In genomic region chr4:149424755-149425154, GRCm38 (mm10) we compare ENCODE assay signal across 8 mouse cellular contexts. TPM values are rescaled to one million over a fixed set of nuclear protein-coding genes. Genes with fewer than 3 reads are reported as not detected.
DNase-seq lines count a peak whose midpoint lies in the region; ATAC-seq and TF ChIP-seq lines count a peak whose summit lies in the region.

No protein-coding gene starts in this region.

- H3K79me2 ChIP-seq in heart, adult 2 months (replicated peaks; ENCODE audit: control insufficient read depth, insufficient read depth, low read length) = peaks cover 9% of the 10 kb centered on the region

- TF ChIP-seq POLR2A in heart, adult 2 months (IDR thresholded peaks at IDR 0.05; ENCODE audit: insufficient read depth, low read depth, low read length) = 0 out of 2 replicates have a peak, but pooled peaks have one; percentile 27

- peak overlapping the region; percentile 78 for H3K4me2 ChIP-seq in heart, postnatal 0 days (ENCODE audit: low read depth, low read length)

- ATAC-seq in heart, postnatal 0 days (ENCODE audit: insufficient read depth, low read depth) = no peak

- peak overlapping the region; percentile 84 for H3K4me3 ChIP-seq in heart, adult 2 months
- H3K4me3 ChIP-seq in heart, postnatal 0 days (ENCODE audit: low read depth, low read length) = peak overlapping the region; percentile 91

- 3% methylated on average over 9 of the region's 9 CpGs for WGBS in heart, adult 2 months
- 2% methylated on average over 9 of the region's 9 CpGs for WGBS in heart, postnatal 0 days

- DNase-seq in heart, adult 2 months = no peak
- no peak for DNase-seq in heart, adult 8-10 months (ENCODE audit: low spot score)
- DNase-seq in MN1 (ENCODE audit: low spot score) = peak; percentile 40
- DNase-seq in heart, postnatal 0 days (ENCODE audit: low spot score) = peak; percentile 64
- DNase-seq in lung, postnatal 36 days = peak; percentile 34
- no peak for DNase-seq in gastrocnemius, postnatal 4 days (ENCODE audit: low spot score in 2 of 2)
- no peak for DNase-seq in gastrocnemius, postnatal 25 days
- DNase-seq in gastrocnemius, postnatal 36 days = no peak

- no peak for TF ChIP-seq EP300 in heart, adult 2 months (IDR thresholded peaks at IDR 0.05; ENCODE audit: insufficient read depth, low read depth, low read length)
- no peak for TF ChIP-seq EP300 in heart, postnatal 0 days (IDR thresholded peaks at IDR 0.05; ENCODE audit: low read depth)

- peaks cover 4% of the 10 kb centered on the region for H3K4me1 ChIP-seq in heart, adult 2 months (ENCODE audit: control insufficient read depth, insufficient read depth, low read length)
- no peaks in the 10 kb centered on the region for H3K4me1 ChIP-seq in heart, postnatal 0 days (ENCODE audit: control insufficient read depth, insufficient read depth)

- no peak overlapping the region for H3K9ac ChIP-seq in heart, adult 2 months (ENCODE audit: low read depth, low read length)
- H3K9ac ChIP-seq in heart, postnatal 0 days (replicated peaks; ENCODE audit: low read depth, low read length) = peak overlapping the region; percentile 94

- H3K36me3 ChIP-seq in heart, adult 2 months (ENCODE audit: control insufficient read depth, insufficient read depth, low read length) = no peaks in the 10 kb centered on the region
- no peaks in the 10 kb centered on the region for H3K36me3 ChIP-seq in heart, postnatal 0 days (replicated peaks; ENCODE audit: control insufficient read depth, insufficient read depth, low read length)

- no peaks in the 10 kb centered on the region for H3K27me3 ChIP-seq in heart, adult 2 months (ENCODE audit: control insufficient read depth, insufficient read depth, low read length)
- no peaks in the 10 kb centered on the region for H3K27me3 ChIP-seq in heart, postnatal 0 days (ENCODE audit: control insufficient read depth, insufficient read depth, low read length)

- peak overlapping the region; percentile 99 for H3K27ac ChIP-seq in heart, adult 2 months
- peak overlapping the region; percentile 47; the same call in 1 of the 2 replicates for H3K27ac ChIP-seq in heart, postnatal 0 days (ENCODE audit: low read depth)

- no peaks in the 10 kb centered on the region for H3K9me3 ChIP-seq in heart, postnatal 0 days (replicated peaks; ENCODE audit: control insufficient read depth, low read length)

- TF ChIP-seq CTCF in heart, adult 2 months (IDR thresholded peaks at IDR 0.05) = no peak
- TF ChIP-seq CTCF in heart, postnatal 0 days (IDR thresholded peaks at IDR 0.05; ENCODE audit: low read depth) = no peak

- intact Hi-C loops in heart, adult 2 months (cut with DNase I) = no loop called here
- intact Hi-C loops in gastrocnemius, postnatal 36 days (cut with DNase I) = no loop called here

RNA-seq across cellular contexts. Expression of gene Ube4b, which starts 1.8 kb away (rescaled TPM):
- total RNA-seq in heart, adult 2 months (2021) = 10 to 100 TPM; 39.6 to 41.6 TPM
- polyA plus RNA-seq in heart, adult 2 months (2012; rRNA removed) = 37.5 and 40.2 TPM in 2 replicates
- 10 to 100 TPM; 40.6 to 46.8 (median 42.6) TPM for total RNA-seq in heart, adult 8-10 months (2022)
- total RNA-seq in heart, postnatal 0 days (2014; rRNA removed; ENCODE audit: low replicate concordance) = 56.4 and 70.5 TPM in 2 replicates
- 17.6 and 20.2 TPM in 2 replicates for polyA plus RNA-seq in heart, postnatal 0 days (2015; fragmentation: Nextera tagmentation; extraction: Ambion mirVana)
- total RNA-seq in gastrocnemius, postnatal 4 days (2021) = 10 to 100 TPM; 77.9 to 86.7 TPM
- total RNA-seq in gastrocnemius, postnatal 25 days (2021) = 10 to 100 TPM; 32.2 to 36.3 TPM
- 10 to 100 TPM; 28.0 to 31.4 TPM for total RNA-seq in gastrocnemius, postnatal 36 days (2021)

RNA-seq across cellular contexts. Expression of gene Rbp7, which starts 30.0 kb away (rescaled TPM):
- total RNA-seq in heart, adult 2 months (2021) = 10 to 100 TPM; 56.2 to 61.6 TPM
- polyA plus RNA-seq in heart, adult 2 months (2012; rRNA removed) = 8.7 and 22.9 TPM in 2 replicates
- total RNA-seq in heart, adult 8-10 months (2022) = 10 to 100 TPM; 41.4 to 66.1 (median 52.8) TPM
- 2.2 and 6.0 TPM in 2 replicates for total RNA-seq in heart, postnatal 0 days (2014; rRNA removed; ENCODE audit: low replicate concordance)
- polyA plus RNA-seq in heart, postnatal 0 days (2015; fragmentation: Nextera tagmentation; extraction: Ambion mirVana) = 64.1 and 74.2 TPM in 2 replicates
- total RNA-seq in gastrocnemius, postnatal 4 days (2021) = 10 to 100 TPM; 11.0 to 13.5 TPM
- 10 to 100 TPM; 17.5 to 23.0 TPM for total RNA-seq in gastrocnemius, postnatal 25 days (2021)
- total RNA-seq in gastrocnemius, postnatal 36 days (2021) = 10 to 100 TPM; 15.3 to 18.7 TPM

RNA-seq across cellular contexts. Expression of gene Tmem274, which starts 52.4 kb away (rescaled TPM):
- total RNA-seq in heart, adult 2 months (2021) = not detected
- polyA plus RNA-seq in heart, adult 2 months (2012; rRNA removed) = not detected in 2 replicates
- total RNA-seq in heart, adult 8-10 months (2022) = not detected
- total RNA-seq in heart, postnatal 0 days (2014; rRNA removed; ENCODE audit: low replicate concordance) = not detected in 2 replicates
- 0.19 and 0.21 TPM in 2 replicates for polyA plus RNA-seq in heart, postnatal 0 days (2015; fragmentation: Nextera tagmentation; extraction: Ambion mirVana)
- not detected for total RNA-seq in gastrocnemius, postnatal 4 days (2021)
- total RNA-seq in gastrocnemius, postnatal 25 days (2021) = not detected
- not detected for total RNA-seq in gastrocnemius, postnatal 36 days (2021)

Comparison
In these comparisons a context has a peak if more than half of its experiments do, and no peak if none do; other contexts are left out.
1. DNase-seq: peak in MN1 (single experiment), heart, postnatal 0 days (single experiment) and lung, postnatal 36 days (single experiment); none in heart, adult 2 months (0 of 2), heart, adult 8-10 months (single experiment), gastrocnemius, postnatal 4 days (0 of 2), gastrocnemius, postnatal 25 days (single experiment) and gastrocnemius, postnatal 36 days (0 of 2).